Mouse (Mus musculus) megakaryocyte, embryonic 14.5 days (primary cell): ENCODE data around the gene Zfp993. TPM values are rescaled to one million over a fixed set of nuclear protein-coding genes. Genes with fewer than 3 reads are reported as not detected.
"Not testable (repeated sequence)": the region's sequence is repeated elsewhere in the genome, so short reads cannot be mapped to it uniquely, and the experiment has no call there.

ENCODE experiments used
- H3K27me3 ChIP-seq: replicated peaks from 2 replicates; pipeline ENCODE3; 2012; ENCODE audit warnings: inconsistent platforms
- H3K36me3 ChIP-seq: replicated peaks from 2 replicates; pipeline ENCODE3; 2012; ENCODE audit warnings: low read length, inconsistent platforms, mixed read lengths
- H3K4me1 ChIP-seq: 2 replicates; pipeline ENCODE4 v1.6.1; 2012; ENCODE audit warnings: inconsistent platforms
- H3K4me3 ChIP-seq: replicated peaks from 2 replicates; pipeline ENCODE3; 2012; ENCODE audit warnings: moderate library complexity, mild to moderate bottlenecking, inconsistent platforms
- H3K9me3 ChIP-seq: 2 replicates; pipeline ENCODE4 v1.6.1; 2012; ENCODE audit warnings: inconsistent platforms
- polyA plus RNA-seq: library from polyadenylated mRNA; stranded (reverse); fragments of >175 nt; gene quantifications from 2 replicates; pipeline ENCODE4 v1.2.3, GENCODE M21; 2012; ENCODE audit warnings: low replicate concordance; ENCODE audit not compliant: insufficient read depth

Gene Zfp993
- 0.22 TPM in 1 of 2 replicates, not detected in the other for polyA plus RNA-seq

DNA sequence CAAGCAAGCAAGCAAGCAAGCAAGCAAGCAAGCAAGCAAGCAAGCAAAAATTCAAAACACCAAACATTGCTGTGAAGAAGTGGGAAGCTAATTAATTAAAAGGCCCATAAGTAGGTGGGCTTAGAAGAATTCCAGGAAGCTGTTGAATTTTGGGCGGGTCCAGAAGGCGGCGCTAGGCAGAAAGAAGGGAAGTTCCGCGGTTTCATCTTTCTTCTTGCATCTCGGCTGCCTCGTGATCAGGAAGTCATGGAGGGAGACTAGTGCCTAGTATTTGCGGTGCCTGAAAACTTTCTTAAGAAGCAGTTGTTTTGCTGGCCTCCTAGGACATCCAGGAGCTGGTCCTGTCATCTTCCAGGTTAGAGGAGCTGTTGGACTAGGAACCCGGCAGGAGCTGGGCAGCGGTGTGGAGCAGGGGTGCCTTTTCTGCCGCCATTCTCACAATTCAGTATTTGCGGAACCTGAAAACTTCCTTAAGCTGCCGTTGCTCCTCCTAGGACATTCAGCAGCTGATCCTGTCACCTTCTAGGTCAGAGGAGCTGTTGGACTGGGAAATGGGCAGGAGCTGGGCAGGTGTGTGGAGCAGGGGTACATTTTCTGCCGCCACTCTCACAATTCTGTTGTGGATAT, at the start of gene Zfp993:
Zfp993 (plus strand) TSS at position 188 of the 627 bp plus-strand sequence.
- not testable (repeated sequence) for H3K9me3 ChIP-seq, H3K27me3 ChIP-seq, H3K4me3 ChIP-seq, H3K4me1 ChIP-seq, H3K36me3 ChIP-seq

DNA sequence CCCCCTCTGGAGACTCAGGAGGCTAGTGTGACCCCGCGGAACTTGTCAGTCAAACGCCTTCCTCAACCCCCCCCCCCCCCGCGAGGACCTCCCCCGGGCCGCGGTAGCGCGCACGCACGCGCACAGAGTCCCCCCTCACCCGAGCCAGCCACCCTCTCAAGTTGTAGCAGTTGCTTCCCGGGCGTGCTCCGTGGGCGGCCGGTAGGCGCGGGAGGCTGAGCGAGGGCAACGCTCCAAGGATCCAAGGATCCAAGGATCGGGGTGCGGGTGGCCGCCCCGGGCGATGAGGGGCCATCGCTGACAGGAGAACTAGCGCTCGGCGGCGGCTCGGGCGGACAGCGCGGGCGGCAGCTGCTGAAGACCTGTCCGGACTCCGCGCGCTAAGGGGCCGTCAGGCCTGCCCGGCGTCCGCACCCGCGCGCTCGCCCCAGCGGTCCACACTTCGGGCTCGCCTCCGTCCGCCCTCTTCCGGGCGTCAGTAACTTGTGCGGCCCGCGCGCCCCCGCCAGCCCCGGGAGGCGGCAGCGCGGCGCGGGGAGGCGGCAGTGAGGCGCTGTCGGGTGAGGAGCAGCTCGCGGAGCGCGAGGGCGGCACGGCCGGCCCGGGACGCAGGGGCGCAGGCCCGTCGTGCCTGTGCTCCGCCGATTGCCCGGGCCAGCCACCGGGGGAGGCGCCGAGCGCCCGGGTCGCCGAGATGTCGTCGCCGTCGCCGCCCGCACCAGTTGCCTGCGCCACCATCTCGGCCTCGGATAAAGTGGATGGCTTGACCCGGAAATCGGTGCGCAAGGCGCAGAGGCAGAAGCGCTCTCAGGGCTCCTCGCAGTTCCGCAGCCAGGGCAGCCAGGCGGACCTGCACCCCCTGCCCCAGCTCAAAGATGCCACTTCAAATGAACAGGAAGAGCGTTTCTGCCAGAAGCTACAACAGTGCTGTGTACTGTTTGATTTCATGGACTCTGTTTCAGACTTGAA, 30.6 kb upstream of the Zfp993 start:
- not testable (repeated sequence) for H3K4me1 ChIP-seq, H3K4me3 ChIP-seq, H3K9me3 ChIP-seq, H3K36me3 ChIP-seq, H3K27me3 ChIP-seq

GRCm38 (mm10) chr4:146603578-146604399, 7.0 kb upstream of the Zfp993 start:
- not testable (repeated sequence) for H3K27me3 ChIP-seq, H3K9me3 ChIP-seq, H3K4me1 ChIP-seq, H3K4me3 ChIP-seq, H3K36me3 ChIP-seq

- H3K4me3 ChIP-seq, H3K4me1 ChIP-seq, H3K36me3 ChIP-seq, H3K27me3 ChIP-seq, H3K9me3 ChIP-seq: not testable (repeated sequence)
These were observed 33.6 kb downstream of the Zfp993 start for GRCm38 (mm10) chr4:146644367-146644766.

GRCm38 (mm10) chr4:146649641-146650040, 38.9 kb downstream of the Zfp993 start:
- not testable (repeated sequence) for H3K4me1 ChIP-seq, H3K9me3 ChIP-seq, H3K4me3 ChIP-seq

DNA sequence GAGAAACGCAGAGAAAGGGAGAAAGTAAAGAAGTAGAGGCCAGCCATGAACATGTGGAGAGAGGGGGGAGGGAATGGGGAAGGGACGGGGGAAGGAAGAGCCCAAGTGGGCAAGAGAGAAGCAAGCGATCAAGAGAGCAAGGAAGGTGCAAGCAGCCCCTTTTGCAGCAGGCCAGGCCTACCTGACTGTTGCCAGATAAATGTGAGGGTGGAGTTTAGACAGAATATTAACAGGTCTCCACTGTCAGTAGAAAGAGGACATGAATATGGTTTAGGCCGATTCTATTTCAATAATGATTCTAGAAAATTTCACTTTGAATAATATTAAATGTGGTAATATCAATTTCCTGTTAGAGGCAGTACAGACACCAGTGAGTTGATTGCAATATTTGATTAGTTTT, 39.4 kb downstream of the Zfp993 start:
- not testable (repeated sequence) for H3K4me1 ChIP-seq, H3K36me3 ChIP-seq, H3K4me3 ChIP-seq, H3K27me3 ChIP-seq, H3K9me3 ChIP-seq

More at GRCm38 (mm10) chr4:146649641-146650040, 38.9 kb downstream of the Zfp993 start:
- not testable (repeated sequence) for H3K27me3 ChIP-seq, H3K36me3 ChIP-seq

DNA sequence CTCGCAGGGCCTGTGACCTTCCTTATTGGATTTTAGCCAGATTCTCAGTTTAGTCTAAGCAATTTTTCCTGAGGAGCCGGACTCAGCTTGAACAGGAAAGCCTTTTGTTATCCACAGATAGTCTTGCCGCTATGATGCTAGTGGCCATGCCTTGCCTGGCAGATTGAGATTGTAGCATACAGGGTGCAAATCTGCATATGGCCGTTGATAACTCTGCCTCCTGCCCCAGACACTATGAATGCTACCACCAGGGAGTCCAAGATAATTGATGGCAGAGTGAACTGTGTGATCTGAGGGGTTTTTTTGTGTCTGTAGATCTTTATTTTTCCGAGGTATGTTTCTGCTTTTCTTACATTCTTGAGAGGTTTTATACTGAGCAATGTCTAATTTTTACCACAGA, 39.9 kb downstream of the Zfp993 start:
- not testable (repeated sequence) for H3K9me3 ChIP-seq, H3K36me3 ChIP-seq, H3K27me3 ChIP-seq, H3K4me1 ChIP-seq, H3K4me3 ChIP-seq

Other genes starting within 250 kb of the Zfp993 start
- gene Zfp992, start 161.9 kb upstream of the Zfp993 start, polyA plus RNA-seq, result 0.69 TPM in 1 of 2 replicates, not detected in the other
- gene Zfp981, start 108.9 kb upstream of the Zfp993 start, polyA plus RNA-seq, result not detected in 2 replicates